Mouse (Mus musculus) gastrocnemius, adult 18-20 months (tissue): Measurements from ENCODE around the gene Adm2. TPM values are rescaled to one million over a fixed set of nuclear protein-coding genes. Genes with fewer than 3 reads are reported as not detected.

Source experiments
- DNase-seq: peaks from one replicate; pipeline ENCODE4 v3.0.0; 2021; ENCODE audit warnings: low spot score
- microRNA-seq: library from miRNA; unstranded; fragments of <30 nt; microRNA quantifications from one replicate; pipeline ENCODE4 v1.2.0, GENCODE M21; 2021
- total RNA-seq, 2 experiments: library from RNA; stranded (reverse); gene quantifications; 2 replicates each; pipeline ENCODE4 v1.2.3; 2021

Adm2 gene
- total RNA-seq, 2 experiments from 2014 or later = not detected

DNA sequence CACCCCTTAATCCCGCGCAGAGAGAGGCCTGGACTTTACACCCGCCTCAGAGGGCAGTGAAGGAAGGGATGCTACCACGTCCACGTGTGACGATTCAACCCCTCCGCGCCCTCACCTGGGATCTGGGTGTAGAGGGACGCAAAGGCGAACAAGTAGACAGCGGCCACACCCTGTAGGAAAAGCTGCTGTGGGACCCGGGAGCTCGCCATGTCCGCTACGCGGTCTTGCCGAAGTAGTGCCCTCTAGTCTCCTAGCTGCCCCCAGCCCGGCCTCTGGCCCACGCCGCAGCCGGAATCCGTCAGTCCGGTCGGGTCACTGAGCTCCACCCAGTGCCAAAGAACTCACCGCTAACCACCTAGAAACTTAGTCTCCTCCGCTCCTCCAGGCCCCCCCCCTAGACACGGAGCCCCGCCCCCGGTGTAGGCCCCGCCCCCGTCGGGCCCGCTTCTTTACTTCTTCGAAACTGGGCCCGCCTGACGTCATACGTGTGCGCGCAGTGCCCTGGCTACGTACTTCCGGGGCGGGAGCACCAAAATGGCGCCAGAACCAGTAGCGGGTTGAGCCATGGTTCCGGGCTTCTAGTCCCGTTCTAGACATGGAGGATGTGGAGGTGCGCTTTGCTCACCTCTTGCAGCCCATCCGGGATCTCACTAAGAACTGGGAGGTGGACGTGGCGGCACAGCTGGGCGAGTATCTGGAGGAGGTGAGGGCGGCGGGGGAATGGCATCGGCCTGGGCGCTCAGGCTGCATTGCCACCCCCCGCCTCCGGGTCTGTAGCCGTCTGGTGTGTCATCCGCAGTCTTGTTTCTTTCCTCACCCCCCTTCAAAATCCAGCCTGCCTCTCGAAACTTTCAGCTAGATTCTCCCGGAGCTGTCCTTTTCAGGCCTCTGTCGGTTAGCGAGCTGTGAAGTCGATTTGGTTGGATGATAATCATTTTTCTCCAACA lies 33.0 kb downstream of the Adm2 start, which contains the start of the genes Lmf2 and Ncaph2:
Gene Lmf2 (minus strand): TSS at position 419 of the 947 bp plus-strand sequence.
Gene Ncaph2 (plus strand): TSS at position 479 of the 947 bp plus-strand sequence.
- DNase-seq = peak; percentile 96

DNA sequence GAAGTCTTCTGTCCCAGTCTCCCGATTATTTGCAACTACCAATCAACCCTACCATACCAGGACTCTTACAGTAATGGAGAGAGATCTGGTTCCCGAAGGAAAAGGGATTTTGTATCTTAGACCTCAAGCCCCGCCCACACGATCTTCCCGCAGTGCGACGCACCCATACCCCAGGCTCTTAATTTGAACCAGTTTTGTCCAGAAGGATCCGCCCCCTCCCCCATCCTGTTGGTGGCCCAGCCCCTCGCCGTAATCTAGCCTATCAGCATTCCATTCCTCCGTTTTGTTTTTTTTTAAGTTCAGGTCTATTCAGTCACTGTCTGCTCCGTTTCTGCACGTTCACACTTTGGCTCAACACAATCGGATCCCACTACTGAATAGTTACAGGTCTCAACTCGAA lies 33.9 kb downstream of the Adm2 start:
- DNase-seq = no peak

DNA sequence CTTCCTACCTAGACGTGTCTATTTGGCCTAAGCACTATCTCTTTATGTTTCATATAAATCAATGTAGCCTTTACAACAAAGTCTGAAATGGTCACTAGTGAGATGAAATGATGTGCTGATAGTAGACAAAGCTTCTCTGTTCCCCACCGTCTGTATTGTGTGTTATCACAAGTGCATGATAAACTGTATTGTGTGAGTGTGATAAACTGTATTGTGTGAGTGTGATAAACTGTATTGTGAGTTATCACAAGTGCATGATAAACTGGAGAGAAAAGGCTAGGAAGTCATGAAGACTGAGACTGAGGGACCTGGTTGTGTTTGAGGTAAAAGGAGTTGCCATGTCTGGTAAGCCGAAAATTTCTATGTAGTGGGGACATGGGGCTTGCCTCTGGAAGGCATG lies 36.3 kb downstream of the Adm2 start:
- DNase-seq = no peak

DNA sequence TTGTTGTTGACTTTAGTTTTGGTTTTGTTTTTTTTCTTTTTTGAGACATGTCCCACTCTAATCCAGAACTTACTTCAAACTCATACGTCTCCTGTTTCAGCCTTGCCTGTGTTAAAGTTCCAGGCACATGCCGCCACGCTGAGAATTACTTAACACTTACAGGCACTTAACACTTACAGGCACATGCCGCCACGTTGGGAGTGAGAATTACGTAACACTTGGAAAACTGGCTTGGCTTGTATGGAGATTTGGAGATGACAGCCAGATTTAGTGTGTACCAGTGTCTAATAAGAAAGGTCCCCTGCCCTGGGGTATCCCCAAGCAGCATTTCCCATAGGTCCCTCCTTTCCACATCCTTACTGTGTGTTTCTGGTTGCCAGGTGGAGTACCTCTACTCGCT lies 40.5 kb downstream of the Adm2 start:
- DNase-seq = no peak

DNA sequence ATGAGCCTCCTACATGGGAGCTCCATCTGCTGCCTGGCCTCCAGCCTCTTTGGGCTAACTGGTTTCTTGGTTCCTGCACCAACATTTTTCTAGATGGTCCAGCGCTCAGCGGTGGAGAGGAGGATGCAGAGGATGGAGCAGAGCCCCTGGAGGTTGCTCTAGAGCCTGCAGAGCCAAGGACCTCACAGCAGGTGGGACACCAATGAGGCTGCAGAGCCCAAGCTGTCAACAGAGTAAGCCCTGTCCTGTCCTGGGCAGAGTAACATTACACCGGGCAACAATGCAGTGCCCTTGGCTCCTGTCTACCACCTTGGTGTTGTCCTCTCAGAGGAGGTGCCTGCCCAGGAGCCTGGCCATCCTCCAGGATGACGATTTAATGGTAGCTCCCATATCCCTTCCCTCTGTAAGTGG lies 42.6 kb downstream of the Adm2 start:
- DNase-seq = no peak

DNA sequence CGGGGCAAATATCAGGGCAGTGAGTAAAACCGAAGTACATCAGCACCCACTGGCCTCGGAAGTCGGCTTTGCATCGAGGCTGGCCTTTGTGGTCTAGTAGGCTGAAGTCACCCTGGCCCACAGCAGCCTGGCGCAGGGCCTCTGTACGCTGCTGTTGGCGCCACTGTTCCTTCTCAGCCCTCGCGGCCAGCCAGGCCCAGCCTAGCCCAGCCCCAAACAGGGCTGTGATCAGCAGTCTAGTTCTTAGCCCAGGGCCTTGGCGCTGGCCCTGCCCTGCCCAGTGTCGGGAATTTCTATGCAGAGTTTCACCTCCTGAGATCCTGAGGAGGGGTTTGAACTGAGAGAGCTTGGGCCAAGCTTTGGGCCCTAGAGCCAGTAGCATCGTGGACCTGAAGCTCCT lies 49.5 kb downstream of the Adm2 start:
- no peak for DNase-seq

DNA sequence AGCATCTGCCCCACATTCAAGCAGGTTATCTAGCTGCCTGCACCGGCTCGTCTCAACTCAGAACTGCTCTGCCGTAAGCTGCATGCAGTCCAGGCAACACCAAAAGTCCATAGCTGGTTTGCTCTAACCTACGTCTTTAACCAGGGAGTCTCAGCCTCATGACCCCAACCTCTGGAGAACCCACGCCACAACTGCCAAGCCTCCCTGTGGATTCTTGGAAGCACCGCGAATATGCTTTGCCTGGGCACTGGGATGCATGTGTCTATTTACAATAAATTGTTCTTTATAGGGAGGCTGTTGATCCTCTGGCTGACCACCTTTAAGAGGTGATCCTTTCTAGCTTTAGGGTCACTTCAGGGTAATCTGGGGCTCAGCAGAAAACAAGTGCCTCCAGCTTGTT lies 50.0 kb downstream of the Adm2 start:
- no peak for DNase-seq

DNA sequence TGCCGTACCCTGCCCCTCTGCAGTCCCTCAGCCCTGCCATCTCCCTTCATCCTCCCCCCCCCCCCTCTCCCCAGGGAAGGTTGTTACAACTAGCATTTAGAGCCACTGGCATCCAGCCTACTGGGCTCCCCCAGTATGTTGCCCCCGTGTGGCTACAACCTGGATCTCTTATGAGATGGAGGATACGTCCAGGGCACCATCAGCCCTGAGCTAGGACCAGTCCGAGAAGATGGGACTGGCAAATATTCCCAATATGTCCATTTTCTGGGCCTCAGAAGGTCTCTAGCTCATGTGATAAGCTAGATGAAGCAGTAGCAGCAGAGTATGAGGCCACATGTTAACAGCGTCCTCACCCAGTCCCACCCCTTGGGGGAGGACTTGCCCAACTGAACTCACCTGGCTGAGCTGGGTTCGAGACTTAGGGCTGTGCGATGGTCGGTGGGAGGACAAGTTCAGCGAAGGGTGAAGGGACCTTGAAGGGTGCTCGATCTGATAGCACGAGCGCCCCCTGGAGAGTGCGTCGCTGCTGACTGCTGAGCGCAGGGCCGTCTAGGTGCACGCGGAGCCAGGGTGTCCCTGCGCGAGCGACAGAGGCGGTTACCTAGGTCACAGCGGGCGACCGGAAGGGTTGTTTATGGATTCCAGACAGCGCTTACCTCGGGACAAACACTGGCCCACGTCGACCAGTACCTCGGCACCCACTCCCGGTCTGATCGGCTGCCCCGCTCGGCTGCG lies 50.7 kb downstream of the Adm2 start:
- peak; percentile 81 for DNase-seq

DNA sequence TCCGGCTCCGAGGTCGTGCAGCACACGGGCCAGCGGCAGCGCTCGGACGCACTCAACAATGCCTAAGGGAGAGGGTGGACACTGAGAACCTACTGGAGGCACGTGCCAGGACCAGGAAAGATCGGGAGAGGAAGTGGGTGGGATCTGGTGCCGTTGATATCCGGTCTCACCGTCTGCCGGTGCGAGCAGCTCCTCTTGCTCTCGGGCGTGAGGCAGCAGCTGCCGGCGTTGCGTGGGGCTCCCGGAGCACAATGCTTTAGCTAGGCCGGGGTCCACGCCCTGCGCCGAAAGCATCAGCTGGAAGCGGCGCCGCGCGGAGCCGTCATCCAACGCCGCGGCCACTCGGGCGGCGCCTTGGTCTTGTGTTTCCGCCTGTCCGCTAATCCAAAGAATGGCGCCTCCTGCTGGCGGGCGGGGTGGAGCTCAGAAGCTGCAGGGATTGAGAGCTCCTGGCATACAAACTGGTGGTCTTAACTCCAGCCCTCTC lies 51.3 kb downstream of the Adm2 start, which contains the start of gene Sco2:
Gene Sco2 (minus strand): TSS at position 85 of the 487 bp plus-strand sequence.
- peak; percentile 91 for DNase-seq

Small RNA genes within 50 kb of the gene (microRNA-seq; reads per million reads assigned to microRNA genes)
- gene Mir6959 = 1.0 reads per million

Other genes starting within 250 kb of the Adm2 start
- gene Trabd, start 247.6 kb upstream of the Adm2 start, total RNA-seq = 10 to 100 TPM; 31.6 to 36.1 TPM
- 10 to 100 TPM; 14.7 to 15.5 TPM for gene Selenoo, start 233.6 kb upstream of the Adm2 start, total RNA-seq
- 1 to 10 TPM; 6.9 to 8.4 TPM for gene Tubgcp6, start 199.6 kb upstream of the Adm2 start, total RNA-seq
- gene Hdac10, start 194.0 kb upstream of the Adm2 start, total RNA-seq = 1 to 10 TPM; 5.7 to 5.9 TPM
- 100 to 1,000 TPM; 142 to 145 TPM for gene Mapk12, start 182.0 kb upstream of the Adm2 start, total RNA-seq
- 1 to 10 TPM in 1 of 2 experiments, under 1 TPM in 1; 0.89 to 1.9 TPM for gene Mapk11, start 173.1 kb upstream of the Adm2 start, total RNA-seq
- 1 to 10 TPM; 4.0 to 8.2 TPM for gene Plxnb2, start 141.9 kb upstream of the Adm2 start, total RNA-seq
- 1 to 10 TPM; 8.8 to 9.6 TPM for gene Dennd6b, start 126.2 kb upstream of the Adm2 start, total RNA-seq
- gene Ppp6r2, start 111.2 kb upstream of the Adm2 start, total RNA-seq = 10 to 100 TPM; 90.7 to 93.0 TPM
- 10 to 100 TPM; 59.4 to 61.0 TPM for gene Sbf1, start 7.4 kb upstream of the Adm2 start, total RNA-seq
- gene Miox, start 11.7 kb downstream of the Adm2 start, total RNA-seq = under 1 TPM in 1 of 2 experiments, not detected in 1; 0.48 TPM
- gene Lmf2, start 32.9 kb downstream of the Adm2 start, total RNA-seq = 10 to 100 TPM; 11.4 to 12.5 TPM
- 10 to 100 TPM; 39.2 to 46.1 TPM for gene Ncaph2, start 33.0 kb downstream of the Adm2 start, total RNA-seq
- gene Sco2, start 51.1 kb downstream of the Adm2 start, total RNA-seq = 10 to 100 TPM; 12.4 to 13.9 TPM
- gene Tymp, start 54.3 kb downstream of the Adm2 start, total RNA-seq = under 1 TPM; 0.31 to 0.43 TPM
- under 1 TPM in 1 of 2 experiments, not detected in 1; 0.64 TPM for gene Odf3b, start 56.6 kb downstream of the Adm2 start, total RNA-seq
- not detected for gene Klhdc7b, start 62.2 kb downstream of the Adm2 start, total RNA-seq
- gene Syce3, start 87.8 kb downstream of the Adm2 start, total RNA-seq = not detected
- 100 to 1,000 TPM; 287 to 338 TPM for gene Cpt1b, start 103.1 kb downstream of the Adm2 start, total RNA-seq
- gene C730034F03Rik, start 106.9 kb downstream of the Adm2 start, total RNA-seq = under 1 TPM; 0.23 to 0.28 TPM
- gene Gm44502, start 107.0 kb downstream of the Adm2 start, total RNA-seq = under 1 TPM in 1 of 2 experiments, not detected in 1; 0.52 TPM
- gene Chkb, start 107.2 kb downstream of the Adm2 start, total RNA-seq = 10 to 100 TPM; 19.7 to 27.0 TPM
- under 1 TPM; 0.25 to 0.57 TPM for gene Mapk8ip2, start 131.2 kb downstream of the Adm2 start, total RNA-seq
- gene Arsa, start 154.7 kb downstream of the Adm2 start, total RNA-seq = 1 to 10 TPM; 2.8 to 4.0 TPM
- gene Shank3, start 176.9 kb downstream of the Adm2 start, total RNA-seq = 10 to 100 TPM in 1 of 2 experiments, 1 to 10 TPM in 1; 8.9 to 12.6 TPM
- gene Acr, start 245.6 kb downstream of the Adm2 start, total RNA-seq = not detected